Mouse (Mus musculus): Measurements from ENCODE around the gene Zc3h12d.

The Zc3h12d gene

DNA sequence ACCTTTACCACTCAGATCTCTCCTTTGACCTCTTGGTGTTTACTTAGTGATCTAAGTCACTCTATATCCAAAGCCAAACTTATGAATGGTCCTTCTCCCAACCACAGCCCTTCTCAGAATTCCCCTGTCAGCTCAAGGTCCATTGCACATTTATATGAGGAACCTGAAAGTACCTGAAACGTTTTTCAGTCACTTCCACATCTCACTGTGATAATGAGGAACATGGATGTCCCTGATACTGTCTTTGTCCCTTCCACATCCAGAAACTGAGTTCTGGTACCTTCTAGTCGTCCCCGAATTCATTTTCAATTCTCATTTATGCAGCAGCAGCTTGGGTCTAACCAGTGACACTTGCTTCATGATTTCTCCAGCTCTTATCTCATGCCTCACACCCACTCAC is 19.6 kb downstream of the Zc3h12d start:
- no peak for TF ChIP-seq GATA4 (IDR thresholded peaks at IDR 0.05; ENCODE audit: insufficient replicate concordance, low read length)

DNA sequence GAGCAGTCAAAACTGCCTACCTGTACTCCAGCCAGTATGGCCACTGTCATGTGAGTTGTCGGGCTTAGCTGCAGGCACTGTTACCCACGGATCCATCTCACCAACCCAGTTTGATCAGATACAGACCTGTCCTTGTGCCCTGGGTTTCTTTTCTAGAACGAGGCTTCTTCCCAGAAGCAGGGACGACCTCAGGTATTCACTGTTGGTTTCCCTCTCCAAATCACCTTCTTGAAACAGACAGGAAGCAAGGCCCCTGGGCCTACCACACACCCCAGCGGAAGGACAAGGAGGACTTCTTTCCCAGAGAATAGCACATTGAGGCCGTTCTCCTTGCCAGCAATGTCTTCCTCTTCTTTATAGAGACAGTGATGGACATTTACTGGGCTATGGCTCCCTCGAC is 28.2 kb downstream of the Zc3h12d start:
- no peak for TF ChIP-seq GATA4 (IDR thresholded peaks at IDR 0.05; ENCODE audit: insufficient replicate concordance, low read length)

DNA sequence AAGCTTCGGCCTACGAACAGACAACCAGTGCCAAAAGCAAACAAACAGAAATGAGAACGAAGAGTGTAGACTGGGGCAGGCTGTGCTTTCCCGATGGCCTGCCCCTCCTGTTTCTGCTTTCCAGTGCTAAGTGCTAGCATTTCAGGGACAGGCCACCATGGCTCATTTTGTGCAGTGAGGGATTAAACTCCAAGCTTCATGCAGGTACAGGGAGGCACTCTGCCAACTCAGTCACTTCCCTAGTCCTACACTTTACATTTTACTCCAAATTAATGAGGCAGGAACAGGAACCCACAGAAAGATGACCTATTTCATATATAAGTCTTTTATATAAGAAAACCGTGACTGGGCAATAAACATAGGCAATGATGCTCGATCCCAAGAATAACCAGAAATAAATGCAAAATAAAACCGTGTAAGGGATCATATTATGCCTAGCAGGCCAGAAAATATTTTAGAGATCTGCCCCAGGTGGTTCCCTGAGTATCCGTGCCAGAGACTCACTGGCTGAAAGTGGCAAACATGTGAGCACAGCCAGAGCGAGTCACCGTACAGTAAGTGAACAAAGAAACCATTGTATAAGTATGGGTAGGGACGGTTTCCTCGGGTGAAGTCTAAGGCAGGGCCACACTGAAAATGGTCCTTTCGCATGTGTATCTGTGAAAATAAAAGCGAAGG is 29.1 kb downstream of the Zc3h12d start:
- TF ChIP-seq GATA4 (IDR thresholded peaks at IDR 0.05; ENCODE audit: insufficient replicate concordance, low read length), result no peak

DNA sequence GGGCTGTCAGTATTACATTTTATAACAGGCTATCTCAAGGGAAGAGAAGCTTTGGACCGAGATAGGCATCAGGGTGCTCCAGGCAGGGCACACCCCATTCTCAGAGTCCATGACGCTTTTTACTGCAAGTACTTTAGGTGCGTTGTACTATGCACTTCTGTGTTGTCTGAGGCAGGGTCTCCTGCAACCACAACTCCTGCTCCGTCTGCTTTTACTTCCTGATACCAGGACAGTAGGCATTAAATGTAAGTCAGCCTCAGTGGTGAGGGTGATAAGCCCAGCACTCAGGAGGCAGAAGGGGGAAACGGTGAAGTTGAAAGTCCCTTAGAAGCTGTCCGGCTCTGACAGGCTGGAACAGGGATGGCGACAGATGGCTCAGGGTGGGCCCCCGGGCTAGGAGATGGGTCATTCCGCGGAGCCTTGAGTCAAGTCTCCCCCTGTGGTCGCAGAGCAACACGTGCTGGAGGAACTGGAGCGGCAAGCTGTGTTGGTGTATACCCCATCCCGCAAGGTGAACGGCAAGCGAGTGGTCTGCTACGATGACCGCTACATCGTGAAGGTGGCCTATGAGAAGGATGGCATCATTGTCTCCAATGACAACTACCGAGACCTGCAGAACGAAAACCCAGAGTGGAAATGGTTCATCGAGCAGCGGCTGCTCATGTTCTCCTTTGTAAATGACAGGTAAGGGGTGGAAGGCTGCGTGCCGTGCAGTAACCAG is 29.8 kb downstream of the Zc3h12d start:
- TF ChIP-seq GATA4 (IDR thresholded peaks at IDR 0.05; ENCODE audit: insufficient replicate concordance, low read length), result no peak

DNA sequence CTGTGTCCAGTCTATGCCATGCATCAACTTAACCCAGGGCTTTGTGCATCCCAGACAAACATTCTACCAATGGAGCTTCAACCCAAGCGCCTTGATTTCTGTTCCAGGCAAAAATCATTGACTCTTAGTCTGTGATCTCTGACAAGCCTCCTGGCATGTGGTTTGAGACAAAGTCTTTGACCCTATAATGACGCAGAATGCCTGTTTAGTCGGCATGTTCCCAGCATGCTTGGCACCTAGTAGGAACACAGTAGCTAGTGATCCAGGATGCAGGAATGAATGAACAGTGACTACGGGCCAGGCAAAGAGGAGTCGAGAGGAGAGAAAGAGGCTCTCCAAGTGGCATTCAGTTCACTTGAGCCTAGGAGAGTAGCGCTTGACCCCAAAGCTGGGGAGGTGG is 31.1 kb downstream of the Zc3h12d start:
- TF ChIP-seq GATA4 (IDR thresholded peaks at IDR 0.05; ENCODE audit: insufficient replicate concordance, low read length), result no peak

DNA sequence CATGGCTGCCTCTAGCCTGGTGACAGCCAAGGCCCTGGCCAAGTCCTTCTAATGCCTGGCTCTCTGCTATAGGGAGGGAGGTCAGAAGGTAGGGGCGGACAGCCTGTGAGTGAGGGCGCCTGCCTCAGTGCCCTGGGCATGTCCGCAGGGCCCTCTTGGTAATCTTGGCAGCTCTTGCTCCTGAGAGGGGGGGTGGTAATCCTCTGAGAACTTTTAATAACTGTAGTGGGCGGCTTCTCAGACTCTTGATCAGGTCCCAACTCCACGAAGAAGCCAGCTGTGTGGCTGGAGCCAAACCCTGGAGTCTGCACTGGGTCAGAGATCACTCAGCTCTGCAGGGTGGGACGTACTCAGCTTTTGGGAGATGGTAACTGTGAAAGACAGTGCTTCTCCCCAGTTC is 31.9 kb downstream of the Zc3h12d start:
- TF ChIP-seq GATA4 (IDR thresholded peaks at IDR 0.05; ENCODE audit: insufficient replicate concordance, low read length), result no peak

DNA sequence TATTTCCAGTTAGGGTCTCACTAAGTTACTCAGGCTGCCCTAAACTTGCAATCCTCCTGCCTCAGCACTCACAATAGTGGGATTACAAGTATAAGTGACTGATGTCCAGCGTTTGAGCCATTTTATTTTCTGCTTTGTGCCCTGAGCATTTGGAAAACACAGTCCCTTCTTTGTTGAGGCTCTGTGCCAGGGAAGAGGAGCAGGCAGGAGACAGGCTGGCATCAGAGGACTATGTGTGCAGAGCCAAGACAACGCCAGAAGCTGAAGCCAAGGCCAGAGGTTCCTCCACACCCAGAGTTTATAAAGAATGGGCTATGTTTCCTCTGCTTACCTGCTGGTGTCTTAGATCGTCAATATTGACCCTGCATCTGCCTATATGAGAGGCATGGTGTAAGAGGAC is 32.5 kb downstream of the Zc3h12d start:
- TF ChIP-seq GATA4 (IDR thresholded peaks at IDR 0.05; ENCODE audit: insufficient replicate concordance, low read length), result no peak

DNA sequence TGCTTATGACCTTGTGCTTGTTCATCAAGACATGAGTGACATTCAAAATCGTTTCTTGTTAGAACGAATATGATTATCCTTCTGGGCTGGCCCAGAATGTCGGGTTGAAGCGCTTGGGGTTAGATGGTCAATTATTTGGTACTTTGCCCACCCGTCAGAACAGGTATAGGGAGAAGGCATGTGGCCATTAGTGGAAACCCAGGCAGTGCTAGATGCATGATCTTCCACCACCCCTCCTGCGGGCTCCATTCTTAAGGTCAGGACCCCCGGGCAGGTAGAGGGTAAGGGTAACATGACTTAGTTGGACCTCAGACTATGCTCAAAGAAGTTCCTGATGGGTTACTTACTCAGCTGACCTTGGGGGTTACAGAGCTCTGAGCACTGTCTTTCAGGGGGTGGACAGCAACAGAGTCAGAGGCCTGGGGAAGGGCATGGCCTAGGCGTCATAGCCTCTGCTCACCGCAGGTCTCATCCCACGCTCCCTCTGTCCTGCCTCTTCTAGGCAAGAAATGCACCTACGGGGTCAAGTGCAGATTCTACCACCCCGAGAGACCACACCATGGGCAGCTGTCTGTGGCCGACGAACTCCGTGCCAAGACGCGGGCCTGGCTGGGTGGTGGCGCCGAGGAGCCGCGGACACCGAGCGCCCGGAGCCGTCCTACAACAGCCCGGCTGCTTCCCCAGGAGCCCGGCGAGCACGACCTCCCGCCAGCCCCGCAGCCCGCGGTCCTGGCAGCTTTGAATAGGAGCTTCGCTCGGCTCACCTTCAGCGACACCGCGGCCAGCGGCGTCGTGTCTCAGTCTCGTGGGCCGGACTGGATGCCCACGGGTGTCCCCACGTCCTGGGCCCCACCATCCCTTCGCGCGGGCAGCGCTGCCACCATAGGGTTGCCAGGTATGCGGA is 34.7 kb downstream of the Zc3h12d start:
- no peak for TF ChIP-seq GATA4 (IDR thresholded peaks at IDR 0.05; ENCODE audit: insufficient replicate concordance, low read length)

DNA sequence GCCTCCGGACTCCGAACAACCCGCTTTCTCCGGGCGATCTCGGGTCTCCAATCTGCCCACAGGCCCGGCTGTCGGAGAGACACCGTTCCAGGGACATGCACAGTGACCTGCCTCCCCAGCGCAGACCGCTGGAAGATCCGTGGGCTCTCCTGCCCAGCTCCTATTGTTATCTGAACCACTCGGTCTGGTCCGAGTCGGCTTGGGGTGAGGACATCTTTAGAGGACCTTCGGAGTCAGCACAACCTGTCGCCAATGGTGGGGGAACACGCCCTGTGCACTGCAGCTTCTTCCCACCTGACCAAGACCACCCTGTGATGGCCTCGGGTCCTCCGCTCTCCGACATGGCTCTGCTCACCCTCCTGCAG is 35.4 kb downstream of the Zc3h12d start:
- TF ChIP-seq GATA4 (IDR thresholded peaks at IDR 0.05; ENCODE audit: insufficient replicate concordance, low read length), result no peak

DNA sequence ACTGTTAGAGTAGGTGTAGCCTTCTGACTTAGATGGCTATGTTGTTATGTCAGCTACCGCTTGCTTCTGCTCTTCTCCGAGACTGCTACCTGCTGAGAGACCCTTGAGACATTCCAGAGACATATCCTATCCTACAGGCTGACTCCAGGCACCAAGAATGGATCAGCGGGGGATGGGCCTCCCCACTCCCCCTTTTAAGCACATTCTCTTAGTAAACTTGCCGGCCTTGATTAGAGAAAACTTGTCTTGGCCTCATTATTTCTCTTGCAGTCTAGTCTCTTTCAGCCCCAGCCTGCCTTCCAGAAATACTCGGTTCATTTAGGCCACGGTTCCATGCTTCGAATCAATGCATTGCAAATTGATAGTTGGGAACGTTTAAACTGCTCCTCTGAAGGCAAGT is 37.5 kb downstream of the Zc3h12d start:
- no peak for TF ChIP-seq GATA4 (IDR thresholded peaks at IDR 0.05; ENCODE audit: insufficient replicate concordance, low read length)

DNA sequence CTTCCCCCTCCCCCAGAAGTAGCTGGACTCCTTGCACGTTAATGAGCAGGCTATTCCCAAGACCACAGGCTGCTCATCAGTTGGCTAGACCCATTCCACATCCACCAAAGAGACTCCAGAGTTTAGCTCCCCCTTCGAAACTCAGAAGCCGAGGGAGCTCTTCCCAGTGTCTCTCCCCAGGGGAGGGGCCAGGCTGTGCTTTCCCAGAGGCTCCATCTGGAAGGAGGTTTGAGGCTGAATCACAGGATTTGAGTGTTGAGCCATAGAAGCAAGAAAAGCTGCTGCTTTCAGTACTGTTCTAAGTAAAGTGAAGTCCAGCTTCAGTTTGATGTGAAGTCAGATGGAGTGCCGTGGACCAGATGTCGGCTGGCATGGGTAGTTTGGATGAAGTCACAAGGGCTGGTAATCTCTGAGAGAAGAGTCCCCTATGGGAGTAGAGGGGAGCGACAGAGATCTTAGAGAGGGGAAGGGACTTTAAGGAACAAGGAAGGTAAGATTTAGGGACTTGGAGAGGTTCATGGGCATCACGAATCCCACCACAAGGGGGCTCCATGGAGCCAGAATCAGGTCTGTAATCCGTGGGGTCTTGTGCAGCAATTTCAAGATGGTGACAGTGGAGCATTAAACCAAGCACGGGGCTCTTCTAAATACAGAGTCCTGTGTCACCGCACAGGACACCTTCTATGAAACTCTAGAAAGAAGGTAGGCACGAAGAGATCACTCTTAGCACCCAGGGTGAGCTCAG is 38.5 kb downstream of the Zc3h12d start:
- TF ChIP-seq GATA4 (IDR thresholded peaks at IDR 0.05; ENCODE audit: insufficient replicate concordance, low read length), result no peak

DNA sequence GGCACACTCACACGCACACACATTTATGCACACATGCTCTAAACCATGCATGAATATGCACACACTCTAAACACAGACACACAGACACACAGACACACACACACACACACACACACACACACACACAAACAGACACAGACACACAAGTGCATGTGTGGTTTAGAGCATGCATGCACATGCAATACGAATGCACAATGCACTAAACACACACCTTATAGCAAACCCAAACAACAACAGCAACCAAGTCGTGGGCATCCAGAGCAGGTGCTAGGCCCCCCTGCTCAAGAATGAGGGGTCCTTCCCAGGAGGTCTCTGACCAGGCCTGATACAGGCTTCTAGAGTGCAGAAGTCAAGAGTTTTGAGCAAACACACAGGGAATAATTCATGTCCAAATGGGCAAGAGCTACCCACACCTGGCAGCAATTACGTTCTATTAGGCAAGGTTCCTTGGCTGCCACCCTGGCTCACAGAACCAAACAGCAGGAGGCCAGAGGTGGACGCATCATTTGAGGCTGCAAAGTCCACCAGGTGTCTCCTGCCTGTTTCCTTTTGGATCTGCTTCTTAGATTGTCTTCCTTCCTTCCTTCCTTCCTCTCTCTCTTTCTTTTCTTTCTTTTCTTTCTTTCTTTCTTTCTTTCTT is 39.2 kb downstream of the Zc3h12d start:
- TF ChIP-seq GATA4 (IDR thresholded peaks at IDR 0.05; ENCODE audit: insufficient replicate concordance, low read length), result no peak

DNA sequence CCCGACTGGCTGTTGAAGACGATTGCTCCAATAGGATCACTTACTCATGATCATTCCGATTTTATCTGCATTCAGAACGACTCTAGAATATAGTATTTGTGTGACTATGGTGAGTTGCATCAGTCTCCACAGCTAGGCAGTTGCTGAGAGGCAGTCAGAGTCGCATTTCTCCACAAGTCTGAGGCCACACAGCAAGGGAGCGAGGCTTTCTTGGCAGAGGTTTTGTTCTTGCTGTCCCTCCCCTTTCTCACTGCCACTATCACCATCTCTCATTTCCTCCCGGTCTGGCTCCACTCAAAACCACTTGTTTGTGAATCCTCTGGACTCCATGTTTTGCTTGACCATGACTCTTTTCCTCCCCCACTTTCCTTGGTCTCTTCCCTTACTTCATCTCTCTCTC is 41.9 kb downstream of the Zc3h12d start:
- TF ChIP-seq GATA4 (IDR thresholded peaks at IDR 0.05; ENCODE audit: insufficient replicate concordance, low read length), result no peak

DNA sequence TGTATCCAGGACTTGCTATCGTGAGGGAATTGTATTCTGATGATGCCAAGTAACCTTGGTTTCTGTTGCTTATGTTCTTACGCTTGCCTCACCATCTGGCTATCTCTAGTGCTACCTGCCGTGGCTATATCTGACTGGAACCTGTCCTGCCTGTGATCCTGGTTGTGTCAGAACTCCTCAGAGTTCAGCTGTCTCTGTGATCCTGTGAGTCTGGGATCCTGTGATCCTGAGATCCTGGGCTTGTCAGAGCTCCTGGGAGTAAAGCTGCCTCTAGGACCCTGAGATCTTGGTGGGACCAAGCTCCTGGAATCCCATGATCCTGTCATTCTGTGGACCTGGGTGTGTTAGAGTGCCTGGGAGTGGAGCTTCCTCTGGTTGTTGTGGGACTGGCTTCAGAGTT is 49.7 kb downstream of the Zc3h12d start:
- no peak for TF ChIP-seq GATA4 (IDR thresholded peaks at IDR 0.05; ENCODE audit: insufficient replicate concordance, low read length)

DNA sequence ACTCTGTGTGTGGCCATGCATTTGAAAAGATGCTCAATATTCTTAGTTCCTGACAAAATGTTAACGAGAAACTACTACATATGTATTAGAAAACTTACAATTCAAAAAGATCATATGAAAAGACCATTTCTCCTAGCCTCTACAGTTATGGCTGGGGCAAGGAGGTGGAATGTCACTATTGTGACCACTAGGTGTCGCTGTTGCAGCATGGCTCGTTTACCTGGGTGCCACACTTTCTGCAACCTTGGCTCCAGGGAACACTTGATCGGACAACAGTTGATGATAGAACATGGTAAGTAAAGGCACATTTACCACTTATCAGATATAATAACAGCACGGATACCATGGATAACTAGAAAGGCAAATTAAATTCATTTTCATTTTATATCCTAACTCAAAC is 51.3 kb downstream of the Zc3h12d start:
- no peak for TF ChIP-seq GATA4 (IDR thresholded peaks at IDR 0.05; ENCODE audit: insufficient replicate concordance, low read length)
